ENCODE assay signal across 15 mouse cellular contexts in the genomic region with DNA sequence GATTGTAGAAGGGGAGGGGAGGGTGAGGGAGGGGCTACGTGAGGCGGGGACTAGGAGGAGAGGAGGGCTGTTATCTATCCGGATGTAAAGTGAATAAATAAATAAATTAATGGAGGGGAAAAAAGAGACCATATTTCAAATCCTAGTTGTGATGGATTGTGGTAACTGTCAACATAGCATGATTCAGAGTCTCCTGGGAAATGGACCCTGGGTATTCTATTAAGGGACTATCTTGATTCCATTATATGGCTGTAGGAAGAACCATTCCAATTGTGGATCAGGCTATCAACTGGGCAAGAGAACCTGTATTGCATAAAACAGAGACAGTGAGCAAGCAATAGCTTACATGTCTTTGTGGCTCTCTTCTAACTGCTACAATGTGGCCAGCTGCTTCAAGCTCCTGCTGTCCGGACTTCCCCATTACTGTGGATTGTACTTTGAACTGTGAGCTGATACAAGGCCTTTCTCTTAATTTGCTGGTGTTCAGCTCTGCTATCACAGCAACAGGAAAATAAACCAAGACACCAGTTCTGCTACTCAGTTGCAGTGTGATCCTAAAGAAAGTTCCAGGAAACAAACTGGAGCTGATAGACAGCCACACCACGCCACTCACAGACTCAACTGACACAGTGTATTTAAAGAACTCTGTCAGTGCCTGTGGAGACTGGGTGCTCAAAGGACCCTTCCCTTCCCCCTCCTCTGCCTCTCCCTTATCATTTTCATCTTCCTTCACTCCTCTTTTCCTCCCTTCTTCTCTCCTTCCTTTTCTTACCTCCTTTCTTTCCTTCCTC.
A peak's percentile ranks its signal among the peaks of the same experiment; 100 is the strongest.
DNase-seq lines count a peak whose midpoint lies in the region; ATAC-seq and TF ChIP-seq lines count a peak whose summit lies in the region.
"Had no signal": no experiment of that assay in that cellular context is flagged by ENCODE, and none has a peak within 500 bp of the region (broad histone marks: within the 10 kb centered on the region; RNA-seq: fewer than 3 reads in every experiment).

No protein-coding gene starts in this region.

- peaks cover 3% of the 10 kb centered on the region; the same call in 1 of the 2 replicates for H3K79me2 ChIP-seq in CH12.LX (replicated peaks; ENCODE audit: control insufficient read depth, extremely low read depth, insufficient read depth, poor library complexity, severe bottlenecking)

- TF ChIP-seq POLR2A in kidney, adult 2 months (IDR thresholded peaks at IDR 0.05; ENCODE audit: low read depth, low read length), result no peak
- TF ChIP-seq POLR2A in CH12.LX (IDR thresholded peaks at IDR 0.05; ENCODE audit: low read depth, low read length), result no peak

- dilution Hi-C loops in CH12.LX (cut with MboI; ENCODE audit: extremely low pct_ligation_motif_present, extremely low pct_unique_long_range_greater_than_20kb, low sequenced_read_pairs), result no loop called here

- no peak overlapping the region for H3K4me3 ChIP-seq in kidney, adult 2 months (ENCODE audit: insufficient read depth, low read depth, low read length)
- no peak overlapping the region for H3K4me3 ChIP-seq in CH12.LX (replicated peaks in 1 of 3; ENCODE audit: low read depth in 2 of 3, low read length in 2 of 3, poor library complexity in 1 of 3)
- no peak overlapping the region; the same call in 1 of the 2 replicates for H3K4me3 ChIP-seq in intestine, postnatal 0 days (ENCODE audit: low read depth, low read length)
- H3K4me3 ChIP-seq in forebrain, embryonic 10.5 days, result no peak overlapping the region
- H3K4me3 ChIP-seq: limb, embryonic 13.5 days; myocyte had no signal

- no peaks in the 10 kb centered on the region for H3K9me3 ChIP-seq in CH12.LX (replicated peaks; ENCODE audit: low read length)
- no peaks in the 10 kb centered on the region for H3K9me3 ChIP-seq in intestine, postnatal 0 days (ENCODE audit: control insufficient read depth)
- H3K9me3 ChIP-seq in forebrain, embryonic 10.5 days, result no peaks in the 10 kb centered on the region
- H3K9me3 ChIP-seq: limb, embryonic 13.5 days had no signal

- no peaks in the 10 kb centered on the region for H3K27me3 ChIP-seq in kidney, adult 2 months (replicated peaks; ENCODE audit: control insufficient read depth, insufficient read depth, low read length)
- H3K27me3 ChIP-seq in CH12.LX (replicated peaks), result no peaks in the 10 kb centered on the region
- no peaks in the 10 kb centered on the region for H3K27me3 ChIP-seq in intestine, postnatal 0 days (replicated peaks; ENCODE audit: control insufficient read depth, insufficient read depth, low read length)
- peaks cover 53% of the 10 kb centered on the region for H3K27me3 ChIP-seq in forebrain, embryonic 10.5 days (ENCODE audit: poor library complexity, severe bottlenecking)
- H3K27me3 ChIP-seq: limb, embryonic 13.5 days had no signal

- H3K9ac ChIP-seq in CH12.LX (ENCODE audit: insufficient read depth, low read depth), result no peak overlapping the region
- no peak overlapping the region for H3K9ac ChIP-seq in intestine, postnatal 0 days (ENCODE audit: low read depth, low read length)
- H3K9ac ChIP-seq: limb, embryonic 13.5 days had no signal

- TF ChIP-seq CTCF in kidney, adult 2 months (conservative IDR thresholded peaks at IDR 0.05; ENCODE audit: insufficient read depth, insufficient read length, low read depth, low read length), result no peak
- no peak for TF ChIP-seq CTCF in CH12.LX (conservative IDR thresholded peaks at IDR 0.05 in 1 of 2, IDR thresholded peaks at IDR 0.05 in 1 of 2; ENCODE audit: low read depth in 2 of 2, low read length in 2 of 2)
- TF ChIP-seq CTCF in intestine, postnatal 0 days (IDR thresholded peaks at IDR 0.05; ENCODE audit: low read depth), result no peak

- DNase-seq in kidney, adult 2 months, result peak; percentile 69
- no peak for DNase-seq in kidney, postnatal 14 days
- DNase-seq in CH12.LX (ENCODE audit: extremely low read depth), result peak; percentile 40
- no peak for DNase-seq in urinary bladder, postnatal 14 days (ENCODE audit: low spot score)
- no peak for DNase-seq in forebrain, embryonic 10.5 days (ENCODE audit: extremely low spot score, low spot score)
- no peak for DNase-seq in left cerebral cortex, postnatal 25 days (ENCODE audit: low spot score in 2 of 2)
- DNase-seq: adrenal gland, adult 2 months; heart, postnatal 10 days; right cerebral cortex, postnatal 25 days; thymus, postnatal 25 days had no signal

- no peak for TF ChIP-seq RAD21 in CH12.LX (IDR thresholded peaks at IDR 0.05; ENCODE audit: low read depth, low read length)

- peaks cover 31% of the 10 kb centered on the region for H3K4me1 ChIP-seq in kidney, adult 2 months (ENCODE audit: control insufficient read depth, insufficient read depth, low read length)
- peaks cover 32 to 69% of the 10 kb centered on the region in 2 experiments for H3K4me1 ChIP-seq in CH12.LX (ENCODE audit: control insufficient read depth in 1 of 2, insufficient read depth in 2 of 2)
- peaks cover 10% of the 10 kb centered on the region; the same call in 1 of the 2 replicates for H3K4me1 ChIP-seq in intestine, postnatal 0 days (replicated peaks; ENCODE audit: control insufficient read depth, insufficient read depth, low read length)
- H3K4me1 ChIP-seq in forebrain, embryonic 10.5 days, result peaks cover 53% of the 10 kb centered on the region

- intact Hi-C loops in left cerebral cortex, postnatal 25 days (cut with DNase I), result loop anchor here (5.0 kb wide), 1 partner anchor 74 kb away; no protein-coding TSS in a partner anchor

- 63% methylated on average over 5 of the region's 5 CpGs for WGBS in kidney, adult 2 months
- WGBS in intestine, postnatal 0 days, result 25% methylated on average over 5 of the region's 5 CpGs
- WGBS in forebrain, embryonic 10.5 days, result 62% methylated on average over 5 of the region's 5 CpGs

- TF ChIP-seq EP300 in CH12.LX (IDR thresholded peaks at IDR 0.05; ENCODE audit: low read length), result no peak

- in situ Hi-C loops in CH12.LX (cut with MboI; ENCODE audit: low pct_ligation_motif_present, low pct_unique_long_range_greater_than_20kb, low sequenced_read_pairs), result loop anchor here (25.0 kb wide), 1 partner anchor 589 kb away; no protein-coding TSS in a partner anchor

- no peak overlapping the region; the same call in 1 of the 2 replicates for H3K4me2 ChIP-seq in CH12.LX (ENCODE audit: insufficient read depth, low read depth, poor library complexity, severe bottlenecking)
- H3K4me2 ChIP-seq in intestine, postnatal 0 days (replicated peaks; ENCODE audit: low read depth), result peak overlapping the region; percentile 37
- H3K4me2 ChIP-seq: limb, embryonic 13.5 days had no signal

- H3K27ac ChIP-seq in kidney, adult 2 months (ENCODE audit: insufficient read depth, low read depth, low read length), result peak overlapping the region; percentile 94
- peak overlapping the region; percentile 1; the same call in 1 of the 2 replicates for H3K27ac ChIP-seq in CH12.LX (ENCODE audit: insufficient read depth, low read depth)
- peak overlapping the region; percentile 79 for H3K27ac ChIP-seq in intestine, postnatal 0 days (ENCODE audit: low read depth, low read length)
- no peak overlapping the region for H3K27ac ChIP-seq in forebrain, embryonic 10.5 days
- H3K27ac ChIP-seq: limb, embryonic 13.5 days had no signal

- no peaks in the 10 kb centered on the region for H3K36me3 ChIP-seq in kidney, adult 2 months (ENCODE audit: control insufficient read depth, insufficient read depth, low read length)
- H3K36me3 ChIP-seq in CH12.LX (replicated peaks in 1 of 2; ENCODE audit: control insufficient read depth in 1 of 2, insufficient read depth in 1 of 2, low read length in 1 of 2), result no peaks in the 10 kb centered on the region
- no peaks in the 10 kb centered on the region for H3K36me3 ChIP-seq in intestine, postnatal 0 days (ENCODE audit: control insufficient read depth, insufficient read depth)
- H3K36me3 ChIP-seq in forebrain, embryonic 10.5 days (replicated peaks), result no peaks in the 10 kb centered on the region
- H3K36me3 ChIP-seq: limb, embryonic 13.5 days had no signal

- ATAC-seq in intestine, postnatal 0 days, result peak; percentile 89
- peak; percentile 54 for ATAC-seq in megakaryocyte progenitor cell, adult 5-6 weeks (replicated peaks; ENCODE audit: poor library complexity)
- ATAC-seq: inflammation-experienced regulatory T-cells, adult 6 months had no signal

TF ChIP-seq in CH12.LX, 34 proteins besides CTCF, POLR2A, EP300 and RAD21:
- TF ChIP-seq E2F4 (IDR thresholded peaks at IDR 0.05; ENCODE audit: insufficient replicate concordance, low read depth, low read length) (no peak), UBTF (IDR thresholded peaks at IDR 0.05; ENCODE audit: low read depth, low read length) (no peak), TCF12 (IDR thresholded peaks at IDR 0.05; ENCODE audit: low read depth, low read length) (no peak), MAX (IDR thresholded peaks at IDR 0.05; ENCODE audit: low read length) (no peak), JUN (IDR thresholded peaks at IDR 0.05; ENCODE audit: insufficient read depth, low read depth, low read length) (no peak)

Comparison
In these comparisons a context has a peak if more than half of its experiments do, and no peak if none do; other contexts are left out.
1. DNase-seq: peak in kidney, adult 2 months (single experiment) and CH12.LX (single experiment); none in kidney, postnatal 14 days (single experiment), urinary bladder, postnatal 14 days (single experiment), forebrain, embryonic 10.5 days (single experiment) and left cerebral cortex, postnatal 25 days (0 of 2).